ENCODE assay signal across 8 mouse cellular contexts in the genomic region with DNA sequence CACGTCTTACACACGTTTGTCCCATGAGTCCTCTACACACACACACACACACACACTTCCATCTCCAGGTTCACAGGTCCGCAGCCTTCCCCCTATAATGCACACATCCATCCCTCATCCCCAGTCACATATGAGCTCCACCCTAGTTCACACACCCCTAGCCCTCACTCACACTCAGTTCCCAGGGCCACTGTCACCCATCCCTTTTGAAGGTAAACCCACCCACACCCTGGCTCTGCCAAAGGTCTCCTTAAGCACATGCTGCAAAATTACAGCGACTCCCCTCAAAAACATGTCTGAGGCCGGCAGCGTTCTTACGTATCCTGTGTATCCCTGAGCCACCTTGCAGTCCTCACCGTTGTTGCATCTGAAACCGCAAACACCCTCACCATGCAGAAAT. TPM values are rescaled to one million over a fixed set of nuclear protein-coding genes. Genes with fewer than 3 reads are reported as not detected.
DNase-seq lines count a peak whose midpoint lies in the region; ATAC-seq and TF ChIP-seq lines count a peak whose summit lies in the region.
"Had no signal": no experiment of that assay in that cellular context is flagged by ENCODE, and none has a peak within 500 bp of the region (broad histone marks: within the 10 kb centered on the region; RNA-seq: fewer than 3 reads in every experiment).

No protein-coding gene starts in this region.

- H3K4me2 ChIP-seq in liver, postnatal 0 days (ENCODE audit: low read depth, low read length), result peak overlapping the region; percentile 72

- no peak overlapping the region for H3K9ac ChIP-seq in liver, postnatal 0 days (replicated peaks)

- H3K36me3 ChIP-seq in testis, adult 2 months (ENCODE audit: control insufficient read depth, insufficient read depth, low read length), result no peaks in the 10 kb centered on the region
- peaks cover 7% of the 10 kb centered on the region for H3K36me3 ChIP-seq in hindbrain, embryonic 10.5 days
- H3K36me3 ChIP-seq in liver, postnatal 0 days (replicated peaks; ENCODE audit: insufficient read depth, low read length), result no peaks in the 10 kb centered on the region; the same call in 1 of the 2 replicates

- no peak for TF ChIP-seq EP300 in liver, postnatal 0 days (IDR thresholded peaks at IDR 0.05; ENCODE audit: low read depth)

- H3K9me3 ChIP-seq in hindbrain, embryonic 10.5 days, result peaks cover 3% of the 10 kb centered on the region; the same call in 1 of the 2 replicates
- H3K9me3 ChIP-seq in liver, postnatal 0 days (ENCODE audit: low read length), result no peaks in the 10 kb centered on the region

- peaks cover 17% of the 10 kb centered on the region for H3K4me1 ChIP-seq in testis, adult 2 months (ENCODE audit: control insufficient read depth, insufficient read depth, low read length)
- peaks cover 8% of the 10 kb centered on the region for H3K4me1 ChIP-seq in hindbrain, embryonic 10.5 days (replicated peaks)
- H3K4me1 ChIP-seq in liver, postnatal 0 days (ENCODE audit: insufficient read depth), result peaks cover 11% of the 10 kb centered on the region

- no peak overlapping the region for H3K4me3 ChIP-seq in testis, adult 2 months (ENCODE audit: control insufficient read depth, low read depth, low read length)
- peak overlapping the region; percentile 46 for H3K4me3 ChIP-seq in hindbrain, embryonic 10.5 days
- no peak overlapping the region for H3K4me3 ChIP-seq in liver, postnatal 0 days (ENCODE audit: low read depth, low read length)

- ATAC-seq in liver, postnatal 0 days, result no peak

- no peaks in the 10 kb centered on the region for H3K27me3 ChIP-seq in testis, adult 2 months (ENCODE audit: control insufficient read depth, insufficient read depth, low read length)
- peaks cover 56% of the 10 kb centered on the region for H3K27me3 ChIP-seq in hindbrain, embryonic 10.5 days (ENCODE audit: insufficient read depth, poor library complexity, severe bottlenecking)
- peaks cover 9% of the 10 kb centered on the region for H3K27me3 ChIP-seq in liver, postnatal 0 days (ENCODE audit: insufficient read depth, low read length)

- peak; percentile 24; the same call in 1 of the 2 replicates for TF ChIP-seq POLR2A in testis, adult 2 months (IDR thresholded peaks at IDR 0.05; ENCODE audit: control insufficient read depth, low read depth, low read length)

- H3K27ac ChIP-seq in testis, adult 2 months (ENCODE audit: control insufficient read depth, insufficient read depth, low read depth, low read length), result no peak overlapping the region
- no peak overlapping the region for H3K27ac ChIP-seq in hindbrain, embryonic 10.5 days
- no peak overlapping the region for H3K27ac ChIP-seq in liver, postnatal 0 days (ENCODE audit: low read depth)

- no peak for TF ChIP-seq CTCF in testis, adult 2 months (IDR thresholded peaks at IDR 0.05; ENCODE audit: control insufficient read depth, insufficient read depth, insufficient replicate concordance, low read depth, low read length)
- TF ChIP-seq CTCF in liver, postnatal 0 days (IDR thresholded peaks at IDR 0.05; ENCODE audit: low read depth), result no peak

- WGBS in hindbrain, embryonic 10.5 days, result 25% methylated on average over 9 of the region's 9 CpGs
- WGBS in liver, postnatal 0 days (ENCODE audit: insufficient replicate concordance), result 15% methylated on average over 9 of the region's 9 CpGs

- no peak for DNase-seq in testis, postnatal 10 days (ENCODE audit: low spot score)
- no peak for DNase-seq in hindbrain, embryonic 10.5 days (ENCODE audit: low spot score)
- DNase-seq in liver, postnatal 0 days, result no peak
- no peak for DNase-seq in T-cell, adult 2 months (ENCODE audit: low spot score)
- DNase-seq in urinary bladder, adult 2 months (ENCODE audit: low spot score), result no peak
- DNase-seq in layer of hippocampus, adult 18-20 months (ENCODE audit: low spot score in 2 of 2), result no peak
- DNase-seq: adrenal gland, postnatal 36 days had no signal

RNA-seq across cellular contexts. Expression of a gene that starts 0.7 kb away (rescaled TPM):
- 17.4 and 19.0 TPM in 2 replicates for polyA plus RNA-seq in testis, adult 2 months (2012; rRNA removed)
- polyA plus RNA-seq in hindbrain, embryonic 10.5 days (2016; fragmentation: Nextera tagmentation; extraction: Ambion mirVana), result 3.1 and 3.2 TPM in 2 replicates
- polyA plus RNA-seq in liver, postnatal 0 days (2015; fragmentation: Nextera tagmentation; extraction: Ambion mirVana), result 0.58 and 0.76 TPM in 2 replicates
- 1.1 and 1.3 TPM in 2 replicates for polyA plus RNA-seq in urinary bladder, adult 2 months (2012; rRNA removed)
- 10 to 100 TPM in 1 of 2 experiments, 1 to 10 TPM in 1; 8.4 to 10.9 TPM for total RNA-seq in layer of hippocampus, adult 18-20 months (2021)
- total RNA-seq: adrenal gland, postnatal 36 days had no signal

RNA-seq across cellular contexts. Expression of a gene that starts 6.3 kb away (rescaled TPM):
- polyA plus RNA-seq in testis, adult 2 months (2012; rRNA removed), result 18.6 and 19.4 TPM in 2 replicates
- 38.3 and 44.6 TPM in 2 replicates for polyA plus RNA-seq in hindbrain, embryonic 10.5 days (2016; fragmentation: Nextera tagmentation; extraction: Ambion mirVana)
- polyA plus RNA-seq in liver, postnatal 0 days (2015; fragmentation: Nextera tagmentation; extraction: Ambion mirVana), result 15.0 and 16.0 TPM in 2 replicates
- polyA plus RNA-seq in urinary bladder, adult 2 months (2012; rRNA removed), result 25.6 TPM in 2 replicates
- 10 to 100 TPM; 22.2 to 26.3 TPM for total RNA-seq in layer of hippocampus, adult 18-20 months (2021)

RNA-seq across cellular contexts. Expression of a gene that starts 12.5 kb away (rescaled TPM):
- polyA plus RNA-seq in testis, adult 2 months (2012; rRNA removed), result 6.8 and 6.9 TPM in 2 replicates
- polyA plus RNA-seq in hindbrain, embryonic 10.5 days (2016; fragmentation: Nextera tagmentation; extraction: Ambion mirVana), result 0.81 and 2.1 TPM in 2 replicates
- 5.1 and 6.1 TPM in 2 replicates for polyA plus RNA-seq in liver, postnatal 0 days (2015; fragmentation: Nextera tagmentation; extraction: Ambion mirVana)
- 16.2 and 27.6 TPM in 2 replicates for polyA plus RNA-seq in urinary bladder, adult 2 months (2012; rRNA removed)
- 1 to 10 TPM; 6.5 to 7.7 TPM for total RNA-seq in layer of hippocampus, adult 18-20 months (2021)

RNA-seq across cellular contexts. Expression of a gene that starts 15.3 kb away (rescaled TPM):
- polyA plus RNA-seq in testis, adult 2 months (2012; rRNA removed), result 466 and 545 TPM in 2 replicates
- polyA plus RNA-seq in hindbrain, embryonic 10.5 days (2016; fragmentation: Nextera tagmentation; extraction: Ambion mirVana), result 75.6 and 76.4 TPM in 2 replicates
- polyA plus RNA-seq in liver, postnatal 0 days (2015; fragmentation: Nextera tagmentation; extraction: Ambion mirVana), result 44.5 and 49.2 TPM in 2 replicates
- polyA plus RNA-seq in urinary bladder, adult 2 months (2012; rRNA removed), result 50.4 and 64.6 TPM in 2 replicates
- 10 to 100 TPM; 25.8 to 30.4 TPM for total RNA-seq in layer of hippocampus, adult 18-20 months (2021)

RNA-seq across cellular contexts. Expression of a gene that starts 15.5 kb away (rescaled TPM):
- 69.0 and 76.6 TPM in 2 replicates for polyA plus RNA-seq in testis, adult 2 months (2012; rRNA removed)
- 45.3 and 49.4 TPM in 2 replicates for polyA plus RNA-seq in hindbrain, embryonic 10.5 days (2016; fragmentation: Nextera tagmentation; extraction: Ambion mirVana)
- polyA plus RNA-seq in liver, postnatal 0 days (2015; fragmentation: Nextera tagmentation; extraction: Ambion mirVana), result 106 and 123 TPM in 2 replicates
- polyA plus RNA-seq in urinary bladder, adult 2 months (2012; rRNA removed), result 90.1 and 102 TPM in 2 replicates
- 10 to 100 TPM; 37.0 to 41.2 TPM for total RNA-seq in layer of hippocampus, adult 18-20 months (2021)
